Mouse (Mus musculus) testis, adult 2 months (tissue): ENCODE data around the gene Gm12830.
A peak's percentile ranks its signal among the peaks of the same experiment; 100 is the strongest.

ENCODE experiments used
- CTCF ChIP-seq: fragments of 200-500 bp; IDR thresholded peaks from 2 replicates; pipeline ENCODE4 v1.5.1; 2012; ENCODE audit warnings: low read depth, mild to moderate bottlenecking, inconsistent platforms, low read length, moderate library complexity; ENCODE audit not compliant: control insufficient read depth, insufficient read depth, insufficient replicate concordance
- POLR2A ChIP-seq: fragments of 200-500 bp; IDR thresholded peaks from 2 replicates; pipeline ENCODE4 v1.6.1; 2012; ENCODE audit warnings: low read depth, mild to moderate bottlenecking, inconsistent platforms, low read length, moderate library complexity; ENCODE audit not compliant: control insufficient read depth

DNA sequence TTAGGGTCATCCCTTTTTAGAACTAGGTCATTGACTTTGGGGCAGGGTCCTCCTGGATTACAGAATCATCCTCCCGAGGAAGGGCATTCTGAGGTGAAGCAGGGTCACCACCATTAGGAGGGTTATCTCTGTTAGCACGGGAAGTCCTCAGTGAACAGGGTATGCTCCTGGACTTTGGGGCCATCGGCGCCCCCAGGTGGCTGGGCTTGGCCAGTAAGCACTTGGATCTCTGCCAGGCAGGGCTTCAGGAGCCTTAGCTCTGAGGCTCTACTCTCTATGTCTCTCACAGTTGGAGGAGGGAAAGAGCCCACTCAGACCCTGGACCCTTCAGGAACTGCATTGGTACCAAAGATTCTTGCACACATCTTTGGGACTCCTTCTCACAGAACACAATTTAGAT, 76.3 kb downstream of the Gm12830 start:
- TF ChIP-seq CTCF (peak; percentile 31; the same call in 1 of the 2 replicates), POLR2A (no peak)
